Mouse (Mus musculus) bone marrow macrophage, adult 2 months (primary cell): Measurements from ENCODE around the gene Rnf166.

Source experiments
- CTCF ChIP-seq: IDR thresholded peaks from 2 replicates; pipeline ENCODE4 v1.5.1; 2012; ENCODE audit warnings: low read depth, mild to moderate bottlenecking, low read length, moderate library complexity
- POLR2A ChIP-seq: IDR thresholded peaks from 2 replicates; pipeline ENCODE4 v1.6.1; 2012; ENCODE audit warnings: mild to moderate bottlenecking, low read depth, low read length, borderline replicate concordance

- TF ChIP-seq POLR2A (no peak), CTCF (no peak)
Observed at GRCm38 (mm10) chr8:122457171-122457570, 18.7 kb downstream of the Rnf166 start.
